8 mouse cellular contexts compared by ENCODE assay signal in the genomic region with DNA sequence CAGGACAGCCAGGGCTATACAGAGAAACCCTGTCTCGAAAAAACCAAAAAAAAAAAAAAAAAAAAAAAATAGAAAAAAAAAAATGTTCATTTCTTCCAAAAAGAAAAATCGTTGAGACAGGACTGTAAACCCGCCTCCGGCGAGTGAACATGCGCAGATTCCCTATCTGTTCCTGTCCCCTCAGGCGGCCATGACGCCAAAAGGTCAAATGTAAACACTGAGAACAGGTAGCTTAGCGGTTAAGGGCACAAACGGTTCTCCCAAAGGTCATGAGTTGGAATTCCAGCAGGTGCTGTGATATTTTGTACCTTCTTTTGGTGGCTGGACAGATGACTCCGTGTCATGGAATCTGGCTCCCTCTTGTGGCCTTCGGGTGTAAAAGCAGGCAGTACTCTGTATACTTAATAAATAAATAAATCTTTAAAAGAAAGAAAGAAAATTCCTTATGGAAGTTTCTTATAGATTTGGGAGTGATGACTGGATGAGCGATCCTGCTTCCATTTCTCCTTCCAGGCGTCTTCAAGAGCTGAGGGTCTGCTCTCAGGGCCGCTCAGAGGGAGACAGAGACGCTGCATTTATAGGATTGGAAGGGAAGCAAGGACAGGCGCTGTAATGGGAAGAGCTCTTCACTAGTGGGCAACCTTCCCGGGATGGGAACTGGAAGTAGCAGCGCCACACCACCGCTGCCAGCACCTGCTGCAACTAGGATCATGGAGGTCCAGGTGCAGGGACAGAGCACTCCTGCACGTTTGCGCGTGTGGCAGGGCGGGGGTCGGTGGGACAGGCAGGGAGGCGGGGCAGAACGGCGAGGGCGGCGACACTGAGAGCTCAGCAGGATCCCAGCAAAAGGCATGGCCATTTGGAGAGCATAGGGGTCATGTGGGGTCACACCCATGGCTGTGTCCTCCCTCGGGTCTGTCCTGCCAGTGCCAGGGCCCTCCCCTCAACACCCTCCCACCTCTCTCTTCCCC.
DNase-seq lines count a peak whose midpoint lies in the region; ATAC-seq and TF ChIP-seq lines count a peak whose summit lies in the region.
"Not testable (repeated sequence)": the region's sequence is repeated elsewhere in the genome, so short reads cannot be mapped to it uniquely, and the experiment has no call there.

No protein-coding gene starts in this region.

- H3K36me3 ChIP-seq in ES-E14 (ENCODE audit: control insufficient read depth, insufficient read depth, low read length, poor library complexity, severe bottlenecking); lung, embryonic 14.5 days (ENCODE audit: insufficient read depth); midbrain, embryonic 11.5 days (ENCODE audit: control insufficient read depth, insufficient read depth, low read length): not testable (repeated sequence)

- H3K9me3 ChIP-seq in ES-E14 (ENCODE audit: control insufficient read depth, insufficient read depth, low read depth, low read length); lung, embryonic 14.5 days (ENCODE audit: low read depth, low read length); midbrain, embryonic 11.5 days (ENCODE audit: control insufficient read depth, low read length): not testable (repeated sequence)

- not testable (repeated sequence) for ATAC-seq in lung, embryonic 14.5 days (ENCODE audit: insufficient read depth); midbrain, embryonic 11.5 days (ENCODE audit: low FRiP score)

- 34% methylated on average over 28 of the region's 31 CpGs for WGBS in lung, embryonic 14.5 days
- 38% methylated on average over 26 of the region's 31 CpGs for WGBS in midbrain, embryonic 11.5 days

- H3K27me3 ChIP-seq in lung, embryonic 14.5 days (ENCODE audit: insufficient read depth, low read length); midbrain, embryonic 11.5 days (ENCODE audit: control insufficient read depth, insufficient read depth, low read length): not testable (repeated sequence)

- peak overlapping the region; percentile 60 for H3K9ac ChIP-seq in ES-E14 (ENCODE audit: insufficient read depth, low read depth, low read length, poor library complexity, severe bottlenecking)
- not testable (repeated sequence) for H3K9ac ChIP-seq in lung, embryonic 14.5 days; midbrain, embryonic 11.5 days (ENCODE audit: low read length)

- peak overlapping the region; percentile 51 for H3K27ac ChIP-seq in ES-E14 (ENCODE audit: insufficient read depth, low read depth, low read length, poor library complexity, severe bottlenecking)
- not testable (repeated sequence) for H3K27ac ChIP-seq in lung, embryonic 14.5 days (ENCODE audit: low read depth); midbrain, embryonic 11.5 days (ENCODE audit: low read depth, low read length)

- peak overlapping the region; percentile 65 to 76 for H3K4me3 ChIP-seq in ES-E14 (ENCODE audit: insufficient read depth in 1 of 2, low read depth in 1 of 2, low read length in 2 of 2, poor library complexity in 1 of 2, severe bottlenecking in 1 of 2)
- not testable (repeated sequence) for H3K4me3 ChIP-seq in lung, embryonic 14.5 days (ENCODE audit: low read depth, low read length); midbrain, embryonic 11.5 days (ENCODE audit: low read depth, low read length)

- in situ Hi-C loops in ES-E14 (cut with MboI; ENCODE audit: low sequenced_read_pairs in 2 of 2, unreplicated experiment in 2 of 2), result not testable (repeated sequence)

- H3K4me1 ChIP-seq in ES-E14 (ENCODE audit: control insufficient read depth in 2 of 2, insufficient read depth in 2 of 2, low read length in 2 of 2, poor library complexity in 1 of 2); lung, embryonic 14.5 days (ENCODE audit: insufficient read depth); midbrain, embryonic 11.5 days (ENCODE audit: control insufficient read depth, insufficient read depth, low read length): not testable (repeated sequence)

- DNase-seq in 416B (ENCODE audit: low read depth), result peak; percentile 5
- DNase-seq in ES-E14 (ENCODE audit: low read depth, low spot score), result peak; percentile 84
- peak; percentile 2 for DNase-seq in NIH3T3 (ENCODE audit: low read depth)
- peak; percentile 14 for DNase-seq in adrenal gland, adult 2 months
- peak; percentile 0 for DNase-seq in induced T-regulatory cell, adult 2 months (ENCODE audit: low read depth)
- DNase-seq in lung, embryonic 14.5 days, result not testable (repeated sequence)
- DNase-seq in midbrain, embryonic 11.5 days (ENCODE audit: low spot score, missing footprints), result peak; percentile 19
- peak; percentile 58 for DNase-seq in testis, postnatal 14 days (ENCODE audit: low spot score)

- TF ChIP-seq CTCF in lung, embryonic 14.5 days (IDR thresholded peaks at IDR 0.05; ENCODE audit: low read depth), result 0 out of 2 replicates have a peak, but pooled peaks have one; percentile 5

- not testable (repeated sequence) for H3K4me2 ChIP-seq in lung, embryonic 14.5 days; midbrain, embryonic 11.5 days

TF ChIP-seq in ES-E14, 5 proteins besides CTCF, POLR2A, EP300 and RAD21:
- TF ChIP-seq HCFC1 (IDR thresholded peaks at IDR 0.05; ENCODE audit: borderline replicate concordance, insufficient read depth, low read length), result peak; percentile 27; the same call in 1 of the 2 replicates
- 0 out of 2 replicates have a peak, but pooled peaks have one; percentile 27 for TF ChIP-seq CHD2 (IDR thresholded peaks at IDR 0.05; ENCODE audit: low read depth, low read length)
- peak; percentile 35; the same call in 1 of the 2 replicates for TF ChIP-seq ZC3H11A (IDR thresholded peaks at IDR 0.05; ENCODE audit: borderline replicate concordance, low read depth, low read length)
